Mouse (Mus musculus) right cerebral cortex, adult 18-20 months (tissue): ENCODE measurements around the gene Cntn3.

Experiments used
- DNase-seq: peaks from one replicate; pipeline ENCODE4 v3.0.0; 2022; ENCODE audit warnings: mixed read lengths

The Cntn3 gene

DNA sequence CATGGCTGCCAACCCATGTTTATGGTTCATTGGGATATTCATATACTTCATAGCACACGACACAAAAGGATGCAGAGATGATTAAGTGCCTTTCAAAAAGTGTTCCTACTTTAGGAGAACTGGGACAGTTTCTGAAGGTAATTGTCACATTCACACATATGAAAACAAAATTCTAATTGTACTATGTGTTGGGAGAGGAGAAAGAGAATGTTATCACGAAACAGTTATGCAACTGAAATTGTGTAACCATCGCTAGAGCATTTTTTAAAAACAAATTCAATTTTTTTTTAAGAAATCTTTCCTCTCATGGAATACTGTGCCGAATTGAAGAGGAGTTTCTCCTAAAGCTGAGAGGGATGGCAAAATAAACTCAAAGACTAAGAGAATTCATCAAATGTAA is 134.5 kb downstream of the Cntn3 start:
- DNase-seq, result no peak

DNA sequence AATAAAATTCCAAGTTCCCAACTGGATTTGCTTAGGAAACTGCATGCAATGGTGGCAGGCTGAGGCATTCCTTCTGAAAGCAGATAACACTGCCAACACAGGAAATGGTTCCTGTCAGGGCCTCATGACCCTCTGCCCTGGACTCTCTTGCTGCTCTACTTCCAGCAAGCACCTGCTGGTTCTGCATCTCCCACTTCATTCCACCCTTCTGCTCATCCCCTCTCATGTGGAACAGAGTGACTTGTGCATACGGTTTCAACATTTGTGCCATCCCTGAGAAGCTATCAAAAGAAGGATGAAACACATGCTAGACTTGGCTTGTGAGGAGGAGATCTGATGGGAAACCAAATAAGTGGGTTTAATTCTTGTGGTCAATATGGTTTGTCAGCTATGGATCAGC is 145.4 kb downstream of the Cntn3 start:
- no peak for DNase-seq

DNA sequence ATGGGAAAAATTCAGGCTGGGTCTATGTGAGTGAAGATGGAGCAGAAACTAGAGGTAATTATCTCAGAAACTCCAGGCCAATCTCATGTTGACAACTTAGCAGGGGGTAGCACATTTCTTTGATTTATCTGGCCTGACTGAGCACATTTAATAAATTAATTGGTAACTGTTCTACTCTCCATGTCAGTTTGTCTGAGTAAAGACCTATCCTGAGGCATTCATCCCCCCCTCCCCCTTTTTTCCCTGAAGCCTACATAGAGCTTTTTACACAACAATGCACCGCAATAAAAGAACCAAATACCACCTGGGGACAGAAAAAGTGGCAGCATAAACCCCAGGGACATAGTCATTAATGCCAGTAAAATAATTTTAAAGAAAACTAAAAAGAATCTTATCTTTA is 151.1 kb downstream of the Cntn3 start:
- DNase-seq, result no peak

DNA sequence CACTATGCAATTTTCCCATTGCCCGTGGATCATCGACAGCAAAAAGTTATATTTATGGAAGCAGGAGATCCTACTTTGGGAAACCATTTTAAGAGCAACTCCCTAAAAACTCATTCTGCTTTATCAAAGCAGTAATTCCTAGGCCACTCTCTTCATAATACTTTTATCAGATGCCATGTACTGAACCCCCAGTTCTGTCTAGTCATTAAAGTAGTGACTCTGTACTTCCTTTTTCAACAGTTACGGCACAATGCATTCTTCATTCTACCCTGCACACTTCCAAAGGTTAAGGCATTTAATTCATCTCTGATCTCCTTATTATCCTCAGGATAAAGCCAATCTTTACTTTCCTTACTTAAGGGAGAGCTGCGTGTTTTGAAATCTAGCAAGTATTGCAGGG is 184.3 kb downstream of the Cntn3 start:
- DNase-seq, result no peak

DNA sequence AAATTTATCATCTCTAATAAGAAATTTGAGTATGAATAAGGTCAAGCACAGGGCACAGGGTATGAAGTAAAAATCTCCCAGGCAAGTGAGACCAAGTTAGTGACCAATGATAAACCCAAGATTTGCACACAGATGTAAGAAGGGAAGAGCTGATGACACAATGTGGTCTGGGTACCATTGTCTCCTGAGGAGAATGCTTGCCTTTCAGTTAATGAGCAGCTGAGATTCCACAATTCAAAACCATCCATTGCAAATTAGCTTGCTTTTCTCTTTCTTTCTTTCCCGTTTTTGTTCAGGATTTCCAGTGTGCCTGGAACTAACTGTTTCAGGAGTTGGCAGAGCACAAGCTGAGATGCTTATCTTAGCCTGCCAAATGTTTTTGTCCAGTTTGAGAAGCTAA is 200.8 kb downstream of the Cntn3 start:
- DNase-seq, result no peak

DNA sequence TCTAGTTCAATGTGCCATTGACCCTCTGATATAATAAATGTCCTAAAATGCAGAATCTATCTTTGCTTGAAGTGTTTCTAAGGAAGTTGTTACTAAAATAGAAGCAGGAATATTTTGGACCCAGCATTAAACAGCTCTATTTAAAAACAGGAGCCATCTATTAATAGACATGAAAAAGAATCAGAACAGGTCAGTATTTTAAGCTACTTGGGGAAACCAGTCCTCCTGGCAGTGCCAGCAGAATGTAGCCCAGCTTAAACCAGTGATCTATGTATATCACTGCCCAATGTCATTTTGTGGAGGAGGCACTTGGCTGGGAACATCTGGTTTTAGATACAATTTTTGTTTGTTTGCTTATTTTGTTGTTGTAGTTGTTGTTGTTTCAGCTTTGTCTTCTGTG is 209.0 kb downstream of the Cntn3 start:
- DNase-seq, result no peak

DNA sequence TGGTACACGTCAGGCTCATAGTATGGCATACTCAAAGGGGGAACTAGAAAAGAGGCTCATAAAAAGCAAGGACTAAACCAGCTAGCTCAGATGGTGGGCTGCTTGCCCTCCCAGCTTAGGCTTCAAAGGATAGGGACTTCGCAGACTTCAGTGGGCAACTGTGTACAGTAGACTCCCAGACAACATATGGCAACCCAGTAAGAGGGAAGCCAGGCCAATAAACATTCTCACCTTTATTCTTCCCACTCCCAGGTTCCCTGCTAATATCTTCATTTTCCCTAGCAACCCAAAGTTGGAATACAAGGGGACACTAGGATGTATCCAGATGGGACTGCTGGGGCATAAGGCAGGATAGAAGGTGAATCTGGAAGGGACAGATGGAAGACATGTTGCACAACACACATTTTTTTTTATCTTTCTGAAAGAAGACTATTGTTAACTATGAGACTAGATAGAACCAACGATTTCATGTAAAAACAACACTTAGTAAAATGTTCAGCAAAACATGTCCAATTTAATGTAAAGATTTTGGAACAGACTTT is 209.5 kb downstream of the Cntn3 start:
- DNase-seq, result no peak

DNA sequence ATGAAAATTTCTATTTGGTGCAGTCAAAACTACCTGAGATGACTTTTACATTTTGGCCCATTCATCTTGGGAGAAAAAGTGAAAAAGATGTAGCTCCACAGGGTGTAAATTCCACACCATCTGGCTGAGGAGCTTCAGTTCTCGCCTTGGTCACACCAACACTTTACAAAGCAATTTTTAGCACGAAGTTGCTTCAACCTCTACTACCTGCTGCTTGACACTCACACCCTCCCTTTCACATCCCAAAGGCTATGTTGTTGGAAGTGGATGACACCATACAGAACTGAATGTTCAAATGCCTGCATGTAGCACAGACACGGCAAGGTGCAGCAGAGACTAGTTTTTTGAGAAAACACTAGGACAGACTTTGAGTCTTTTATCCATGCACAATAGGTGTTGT is 240.8 kb downstream of the Cntn3 start:
- peak; percentile 38 for DNase-seq

DNA sequence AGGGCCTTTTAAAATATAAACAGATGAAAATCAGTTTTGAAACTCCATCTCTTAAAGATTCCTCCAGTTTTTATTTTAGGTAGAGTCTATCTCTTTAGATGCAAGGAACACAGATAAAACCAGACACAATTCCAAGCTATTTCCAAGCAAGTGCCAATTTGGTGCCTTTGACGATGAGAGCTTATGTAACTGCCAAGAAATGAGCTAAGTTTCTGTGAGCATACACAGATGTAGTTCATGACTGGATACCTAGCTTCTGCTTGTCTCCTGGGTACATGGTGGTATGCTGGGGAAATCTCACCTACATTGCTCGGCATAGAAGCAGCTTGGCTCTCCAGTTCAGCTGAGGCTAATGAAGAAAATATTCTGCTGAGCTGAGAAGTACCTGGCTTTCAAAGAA is 246.2 kb downstream of the Cntn3 start:
- DNase-seq, result peak; percentile 28

DNA sequence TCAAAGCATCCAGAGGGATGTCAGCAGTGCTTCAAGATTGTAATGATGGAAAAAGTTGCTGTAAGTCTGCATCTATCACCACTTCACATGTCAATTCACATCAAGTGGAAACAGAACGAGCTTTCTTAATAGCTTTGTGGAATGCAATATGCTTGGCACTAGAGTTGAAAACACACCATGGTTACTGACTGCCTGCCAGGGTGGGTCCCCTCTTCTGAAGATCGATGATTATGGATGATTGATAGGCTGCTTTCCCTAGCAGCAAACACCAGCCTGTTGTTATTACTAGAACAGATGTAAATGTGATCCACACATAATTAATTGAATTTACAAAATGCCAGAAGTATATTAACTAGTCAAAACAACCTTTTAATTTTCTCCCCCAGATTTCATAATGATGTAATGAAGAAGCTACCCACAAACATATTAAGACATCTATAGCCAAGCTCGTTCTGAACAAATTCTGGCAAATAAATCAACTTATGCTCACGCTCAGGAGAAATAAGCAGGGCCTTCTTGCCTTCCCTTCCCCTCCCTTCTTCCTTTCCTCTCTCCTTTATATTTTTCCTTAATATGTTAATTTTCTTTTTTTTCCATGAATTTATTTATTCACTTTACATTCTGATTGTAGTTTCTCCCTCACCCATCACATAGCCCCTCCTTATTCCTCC is 250.2 kb downstream of the Cntn3 start:
- no peak for DNase-seq

DNA sequence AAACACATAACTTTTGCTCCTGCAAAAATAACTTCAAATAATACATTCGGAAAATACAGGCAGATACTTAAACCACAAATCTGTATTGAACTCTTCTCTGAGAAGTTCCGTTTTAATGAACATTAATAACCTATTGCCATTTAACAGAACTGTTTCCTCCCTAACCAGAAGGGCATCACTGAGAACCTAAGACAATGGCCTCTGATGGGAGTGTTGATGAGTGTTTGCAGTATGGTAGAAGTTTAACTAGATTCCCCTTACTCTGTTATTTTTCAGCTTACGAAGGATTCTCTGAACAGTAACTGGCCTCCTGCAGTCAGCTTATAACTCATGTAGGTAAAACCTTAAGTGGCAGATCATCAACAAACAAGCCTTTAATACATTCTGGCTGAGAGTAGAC is 253.1 kb downstream of the Cntn3 start:
- no peak for DNase-seq

DNA sequence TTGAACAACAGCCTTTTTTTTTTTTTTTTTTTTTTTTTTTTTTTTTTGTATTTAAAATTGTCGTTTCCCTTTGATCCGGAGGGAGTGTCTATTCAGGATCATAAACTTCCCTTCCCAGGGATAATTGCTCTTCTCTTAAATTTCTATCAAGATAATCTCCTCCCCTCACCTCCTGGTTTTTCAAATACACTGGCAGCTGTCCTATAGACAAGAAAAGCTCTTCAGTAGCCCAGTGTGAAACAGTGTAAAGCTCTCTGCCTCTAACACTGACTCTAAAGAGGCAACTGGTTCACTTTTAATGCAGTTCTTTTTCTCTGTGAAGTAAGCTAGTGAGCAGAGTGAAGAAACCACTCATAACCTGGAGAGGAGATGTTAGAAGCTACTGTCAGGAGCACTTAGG is 290.0 kb downstream of the Cntn3 start:
- DNase-seq, result no peak

DNA sequence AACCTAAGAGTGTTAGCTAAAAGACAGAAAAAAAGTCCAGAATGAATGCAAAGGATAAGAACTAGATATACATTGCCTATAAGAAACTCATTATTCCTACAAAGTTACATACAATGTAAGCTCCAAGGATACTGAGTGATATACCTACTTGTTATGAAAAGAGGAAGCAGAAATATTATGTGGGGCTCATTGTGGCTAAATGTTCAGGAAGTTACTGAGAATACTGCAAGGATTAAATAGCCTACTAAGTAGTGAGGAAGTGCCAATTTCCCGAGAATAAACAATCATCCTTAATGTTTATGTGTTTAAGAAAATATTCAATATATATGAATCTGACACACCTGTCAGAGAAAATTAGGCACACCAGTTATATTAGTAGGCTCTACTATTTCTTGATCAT is 341.9 kb downstream of the Cntn3 start:
- DNase-seq, result no peak

DNA sequence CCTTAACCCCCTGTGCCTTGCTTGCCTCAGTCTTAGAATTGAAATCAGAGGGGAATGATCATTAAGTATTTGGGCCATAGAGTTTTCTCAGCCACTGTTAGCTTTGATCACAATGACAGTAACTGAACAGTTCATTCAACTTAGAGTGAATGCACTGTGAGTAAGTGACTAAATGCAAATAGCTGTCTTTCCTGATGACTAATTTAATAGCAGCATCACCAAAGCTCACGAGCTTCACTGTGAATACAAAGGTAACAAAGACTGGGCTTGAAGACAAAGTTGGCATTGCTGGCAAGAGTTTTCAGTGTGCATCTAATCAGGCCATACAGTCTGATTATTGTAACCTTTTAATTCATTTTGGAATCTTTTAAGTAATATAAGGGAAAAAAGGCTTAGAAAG is 386.6 kb downstream of the Cntn3 start:
- no peak for DNase-seq

DNA sequence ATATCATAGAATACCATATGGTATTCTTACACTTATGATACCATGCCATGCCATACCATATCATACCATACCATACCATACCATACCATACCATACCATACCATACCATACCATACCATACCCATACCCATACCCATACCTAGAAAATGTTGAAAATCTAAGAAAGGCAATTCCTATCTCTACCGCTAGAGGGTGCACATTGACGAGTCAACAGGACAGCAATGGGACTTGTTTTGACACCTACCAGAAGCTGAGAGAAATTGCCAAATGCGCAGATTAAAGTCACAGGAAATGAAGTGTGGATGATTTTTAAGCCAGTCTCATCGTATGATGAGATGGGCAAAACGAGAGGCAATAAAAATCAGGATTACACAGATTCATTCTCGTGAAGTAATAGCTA is 402.0 kb downstream of the Cntn3 start:
- DNase-seq, result peak; percentile 12

DNA sequence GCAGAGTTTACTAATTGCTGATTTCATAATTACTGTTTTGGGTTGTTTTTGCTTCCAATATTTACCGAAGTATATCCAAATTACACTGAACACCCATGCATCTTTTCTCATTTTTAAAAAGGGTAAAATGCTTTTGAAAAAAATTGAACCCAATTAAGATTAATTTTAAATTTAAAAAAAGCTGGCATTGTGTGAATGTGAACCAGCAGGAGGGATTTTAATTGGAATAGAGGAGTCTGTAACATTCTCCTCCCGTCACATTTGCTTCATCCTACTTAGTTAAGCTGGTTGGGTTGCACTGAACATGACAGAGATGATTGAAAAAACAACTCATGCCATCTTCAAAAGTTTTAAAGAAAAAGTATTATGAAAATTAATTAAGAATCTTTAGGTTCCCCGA is 411.7 kb downstream of the Cntn3 start:
- no peak for DNase-seq

DNA sequence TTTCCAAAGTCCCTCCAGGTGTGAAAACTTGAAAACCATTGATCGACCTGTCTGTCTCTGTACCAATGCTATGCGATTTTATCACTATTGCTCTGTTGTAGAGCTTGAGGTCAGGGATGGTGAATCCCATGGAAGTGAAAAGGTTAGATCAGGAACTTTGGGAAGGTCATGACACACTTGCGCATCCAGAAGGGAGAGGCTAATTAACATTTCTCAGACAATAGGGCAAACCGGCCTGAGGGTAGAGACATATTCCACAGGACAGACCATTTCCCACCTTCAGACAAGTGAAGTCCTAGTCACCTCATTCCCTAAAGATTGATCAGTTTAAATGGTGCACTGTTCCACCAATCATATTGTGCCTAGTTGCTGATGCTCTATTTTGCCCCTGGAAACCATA is 451.2 kb downstream of the Cntn3 start:
- no peak for DNase-seq

DNA sequence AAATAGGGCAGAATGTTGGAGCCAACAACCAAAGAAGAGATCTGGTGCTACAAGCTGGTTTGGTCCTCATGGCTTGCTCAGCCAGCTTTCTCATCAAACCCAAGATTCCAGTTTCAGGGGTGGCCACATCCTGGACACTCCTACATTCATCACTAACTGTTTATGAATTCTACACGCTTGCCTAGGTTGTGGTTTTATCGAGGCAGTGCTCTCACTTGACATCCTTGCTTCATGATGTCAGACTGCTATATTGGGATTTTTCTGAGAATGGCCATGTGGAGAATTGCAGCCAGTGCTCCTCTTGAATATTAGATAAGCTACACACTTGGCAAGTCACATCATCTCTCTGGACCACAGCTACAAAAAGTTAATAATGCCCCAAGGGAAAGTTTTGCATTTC is 452.9 kb downstream of the Cntn3 start:
- DNase-seq, result no peak

DNA sequence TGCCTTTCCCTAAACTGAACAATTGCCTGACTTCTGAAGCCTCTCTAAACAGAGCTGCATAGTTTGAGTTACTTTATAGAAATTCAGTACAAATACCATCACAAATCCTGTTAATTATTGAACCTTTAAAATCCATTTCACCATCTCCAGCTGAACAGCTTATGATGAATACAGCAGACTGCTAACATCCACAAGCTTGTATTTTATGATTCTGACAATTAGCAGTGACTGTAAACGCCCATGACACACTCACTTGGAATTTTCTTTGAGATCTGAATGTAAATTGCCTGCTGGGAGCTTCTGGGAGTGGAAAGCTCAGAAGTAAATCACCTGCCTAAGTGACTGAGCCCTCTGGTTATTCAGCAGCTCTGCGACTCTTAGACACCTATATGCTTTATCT is 459.3 kb downstream of the Cntn3 start:
- no peak for DNase-seq
